8 mouse cellular contexts compared by ENCODE assay signal in genomic region chrX:101641161-101641530, GRCm38 (mm10). TPM values are rescaled to one million over a fixed set of nuclear protein-coding genes. Genes with fewer than 3 reads are reported as not detected.
A peak's percentile ranks its signal among the peaks of the same experiment; 100 is the strongest.
DNase-seq lines count a peak whose midpoint lies in the region; ATAC-seq and TF ChIP-seq lines count a peak whose summit lies in the region.

No protein-coding gene starts in this region.

- ATAC-seq in lung, embryonic 14.5 days (ENCODE audit: insufficient read depth) = no peak
- no peak for ATAC-seq in embryonic facial prominence, embryonic 11.5 days (replicated peaks; ENCODE audit: insufficient number of reproducible peaks, low FRiP score, low TSS enrichment, low read depth)
- ATAC-seq in intestine, embryonic 16.5 days = no peak
- no peak for ATAC-seq in neural tube, embryonic 13.5 days (ENCODE audit: low read depth)

- WGBS in lung, embryonic 14.5 days = 6% methylated on average over 6 of the region's 6 CpGs
- 18% methylated on average over 6 of the region's 6 CpGs for WGBS in embryonic facial prominence, embryonic 11.5 days
- 9% methylated on average over 6 of the region's 6 CpGs for WGBS in intestine, embryonic 16.5 days
- WGBS in neural tube, embryonic 13.5 days = 10% methylated on average over 6 of the region's 6 CpGs

- peak overlapping the region; percentile 71 for H3K4me2 ChIP-seq in lung, embryonic 14.5 days
- H3K4me2 ChIP-seq in embryonic facial prominence, embryonic 11.5 days (ENCODE audit: low read depth, low read length) = peak overlapping the region; percentile 5
- H3K4me2 ChIP-seq in intestine, embryonic 16.5 days (ENCODE audit: low read depth, low read length) = peak overlapping the region; percentile 45
- H3K4me2 ChIP-seq in neural tube, embryonic 13.5 days = peak overlapping the region; percentile 67

- TF ChIP-seq CTCF in lung, embryonic 14.5 days (IDR thresholded peaks at IDR 0.05; ENCODE audit: low read depth) = no peak

- no peaks in the 10 kb centered on the region for H3K27me3 ChIP-seq in lung, embryonic 14.5 days (ENCODE audit: insufficient read depth, low read length)
- H3K27me3 ChIP-seq in embryonic facial prominence, embryonic 11.5 days (ENCODE audit: control insufficient read depth, insufficient read depth, low read length) = 0 out of 2 replicates have a peak, but pooled peaks cover 2% of the 10 kb centered on the region
- peaks cover 5% of the 10 kb centered on the region; the same call in 1 of the 2 replicates for H3K27me3 ChIP-seq in intestine, embryonic 16.5 days (replicated peaks; ENCODE audit: control insufficient read depth, insufficient read depth, low read length)
- H3K27me3 ChIP-seq in neural tube, embryonic 13.5 days = peaks cover 22% of the 10 kb centered on the region

- no peak for DNase-seq in lung, embryonic 14.5 days
- DNase-seq in lung, postnatal 4 days = no peak
- DNase-seq in embryonic facial prominence, embryonic 11.5 days (ENCODE audit: low spot score) = peak; percentile 31
- DNase-seq in embryo, embryonic 11 days = no peak
- no peak for DNase-seq in spleen, adult 18-20 months
- no peak for DNase-seq in right cerebral cortex, adult 2 months (ENCODE audit: low spot score in 2 of 2)

- H3K27ac ChIP-seq in lung, embryonic 14.5 days (ENCODE audit: low read depth) = peak overlapping the region; percentile 84; the same call in 1 of the 2 replicates
- no peak overlapping the region for H3K27ac ChIP-seq in embryonic facial prominence, embryonic 11.5 days (replicated peaks; ENCODE audit: low read depth, low read length)
- peak overlapping the region; percentile 69; the same call in 1 of the 2 replicates for H3K27ac ChIP-seq in intestine, embryonic 16.5 days (ENCODE audit: low read length)
- H3K27ac ChIP-seq in neural tube, embryonic 13.5 days (replicated peaks) = peak overlapping the region; percentile 91

- H3K9ac ChIP-seq in lung, embryonic 14.5 days = peak overlapping the region; percentile 86
- peak overlapping the region; percentile 85 for H3K9ac ChIP-seq in embryonic facial prominence, embryonic 11.5 days (replicated peaks; ENCODE audit: low read length)
- peak overlapping the region; percentile 73 for H3K9ac ChIP-seq in intestine, embryonic 16.5 days (ENCODE audit: low read depth, low read length)
- peak overlapping the region; percentile 88 for H3K9ac ChIP-seq in neural tube, embryonic 13.5 days

- peaks cover 10% of the 10 kb centered on the region for H3K36me3 ChIP-seq in lung, embryonic 14.5 days (ENCODE audit: insufficient read depth)
- no peaks in the 10 kb centered on the region for H3K36me3 ChIP-seq in embryonic facial prominence, embryonic 11.5 days (replicated peaks; ENCODE audit: control insufficient read depth, insufficient read depth, low read depth, low read length)
- H3K36me3 ChIP-seq in intestine, embryonic 16.5 days (ENCODE audit: control insufficient read depth, insufficient read depth, low read length) = no peaks in the 10 kb centered on the region
- peaks cover 2% of the 10 kb centered on the region; the same call in 1 of the 2 replicates for H3K36me3 ChIP-seq in neural tube, embryonic 13.5 days

- H3K4me3 ChIP-seq in lung, embryonic 14.5 days (ENCODE audit: low read depth, low read length) = peak overlapping the region; percentile 67
- H3K4me3 ChIP-seq in embryonic facial prominence, embryonic 11.5 days (ENCODE audit: low read depth, low read length) = peak overlapping the region; percentile 66
- H3K4me3 ChIP-seq in intestine, embryonic 16.5 days (ENCODE audit: low read length) = peak overlapping the region; percentile 69
- H3K4me3 ChIP-seq in neural tube, embryonic 13.5 days = peak overlapping the region; percentile 70

- H3K9me3 ChIP-seq in lung, embryonic 14.5 days (ENCODE audit: low read depth, low read length) = no peaks in the 10 kb centered on the region
- no peaks in the 10 kb centered on the region for H3K9me3 ChIP-seq in embryonic facial prominence, embryonic 11.5 days (replicated peaks; ENCODE audit: control insufficient read depth, low read length)
- no peaks in the 10 kb centered on the region for H3K9me3 ChIP-seq in intestine, embryonic 16.5 days (ENCODE audit: control insufficient read depth, low read length)
- no peaks in the 10 kb centered on the region for H3K9me3 ChIP-seq in neural tube, embryonic 13.5 days

- no peaks in the 10 kb centered on the region for H3K4me1 ChIP-seq in lung, embryonic 14.5 days (ENCODE audit: insufficient read depth)
- no peaks in the 10 kb centered on the region for H3K4me1 ChIP-seq in embryonic facial prominence, embryonic 11.5 days (ENCODE audit: control insufficient read depth, insufficient read depth, low read length)
- H3K4me1 ChIP-seq in intestine, embryonic 16.5 days (ENCODE audit: control insufficient read depth, insufficient read depth, low read length) = no peaks in the 10 kb centered on the region; the same call in 1 of the 2 replicates
- H3K4me1 ChIP-seq in neural tube, embryonic 13.5 days (replicated peaks) = peaks cover 10% of the 10 kb centered on the region

RNA-seq across cellular contexts. Expression of gene Ogt, which starts 1.3 kb away (rescaled TPM):
- 183 TPM in 2 replicates for polyA plus RNA-seq in lung, embryonic 14.5 days (2014; fragmentation: Nextera tagmentation; extraction: Ambion mirVana)
- polyA plus RNA-seq in embryonic facial prominence, embryonic 11.5 days (2014; fragmentation: Nextera tagmentation; extraction: Ambion mirVana) = 225 and 231 TPM in 2 replicates
- 94.0 and 96.5 TPM in 2 replicates for polyA plus RNA-seq in intestine, embryonic 16.5 days (2015; fragmentation: Nextera tagmentation; extraction: Ambion mirVana)
- 180 and 215 TPM in 2 replicates for polyA plus RNA-seq in neural tube, embryonic 13.5 days (2015; fragmentation: Nextera tagmentation; extraction: Ambion mirVana)

Comparison
In these comparisons a context has a peak if more than half of its experiments do, and no peak if none do; other contexts are left out.
1. H3K4me2 ChIP-seq: peak in every context shown above with its lines; median percentile 71 in lung, embryonic 14.5 days; 67 in neural tube, embryonic 13.5 days; 45 in intestine, embryonic 16.5 days; 5 in embryonic facial prominence, embryonic 11.5 days.